Mouse (Mus musculus): ENCODE measurements around the gene Nucks1.

Gene Nucks1

GRCm38 (mm10) chr1:131965818-131966217, 55.5 kb downstream of the Nucks1 start:
- no peak for DNase-seq (ENCODE audit: low read depth, low spot score)

GRCm38 (mm10) chr1:131967336-131967735, 57.0 kb downstream of the Nucks1 start:
- DNase-seq (ENCODE audit: low read depth, low spot score) = no peak

GRCm38 (mm10) chr1:131968556-131968955, 58.2 kb downstream of the Nucks1 start:
- no peak for DNase-seq (ENCODE audit: low read depth, low spot score)

- no peak for DNase-seq (ENCODE audit: low read depth, low spot score)
Observed at GRCm38 (mm10) chr1:131968983-131969382, 58.6 kb downstream of the Nucks1 start.

DNA sequence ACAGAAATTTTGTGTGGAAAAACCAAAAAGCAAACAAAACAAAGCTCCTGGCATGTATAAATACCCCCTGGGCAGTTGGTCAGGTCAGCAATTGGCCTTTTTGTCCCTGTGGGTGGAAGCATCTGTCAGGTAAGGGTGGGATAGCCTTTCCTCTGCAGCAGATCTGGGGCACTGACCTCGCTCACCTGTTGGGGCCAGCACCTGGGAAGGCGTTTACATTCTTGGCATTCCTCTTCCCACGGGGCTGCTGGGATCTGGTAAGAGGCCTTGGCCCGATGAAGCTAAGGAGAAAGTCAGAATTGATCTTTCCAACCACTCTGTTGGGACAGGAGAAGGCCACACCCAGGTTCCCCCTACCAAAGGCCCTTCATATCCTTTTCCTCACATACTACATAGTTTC, 59.5 kb downstream of the Nucks1 start:
- DNase-seq (ENCODE audit: low read depth, low spot score) = no peak

DNA sequence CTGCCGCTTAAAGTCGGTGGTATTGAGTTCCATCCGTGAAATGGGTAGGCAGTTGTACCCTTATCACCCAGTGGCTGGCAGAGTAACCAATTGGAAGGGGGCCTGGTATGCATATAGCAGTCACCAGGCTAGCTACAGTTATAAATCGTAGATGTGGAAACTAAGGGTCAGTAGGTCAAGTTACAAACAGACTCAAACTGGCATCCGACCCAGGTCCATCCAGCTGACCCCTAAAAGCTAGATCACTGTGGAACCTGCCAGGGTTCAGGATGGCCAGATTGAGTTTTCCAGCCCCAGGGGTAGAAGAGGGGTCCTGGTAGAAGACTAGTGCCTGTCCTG, 60.0 kb downstream of the Nucks1 start:
- no peak for DNase-seq (ENCODE audit: low read depth, low spot score)

- DNase-seq (ENCODE audit: low read depth, low spot score) = no peak
Observed at GRCm38 (mm10) chr1:131970661-131971520, 60.6 kb downstream of the Nucks1 start.

- DNase-seq (ENCODE audit: low read depth, low spot score) = no peak
Observed at GRCm38 (mm10) chr1:131971771-131972497, 61.6 kb downstream of the Nucks1 start.

DNA sequence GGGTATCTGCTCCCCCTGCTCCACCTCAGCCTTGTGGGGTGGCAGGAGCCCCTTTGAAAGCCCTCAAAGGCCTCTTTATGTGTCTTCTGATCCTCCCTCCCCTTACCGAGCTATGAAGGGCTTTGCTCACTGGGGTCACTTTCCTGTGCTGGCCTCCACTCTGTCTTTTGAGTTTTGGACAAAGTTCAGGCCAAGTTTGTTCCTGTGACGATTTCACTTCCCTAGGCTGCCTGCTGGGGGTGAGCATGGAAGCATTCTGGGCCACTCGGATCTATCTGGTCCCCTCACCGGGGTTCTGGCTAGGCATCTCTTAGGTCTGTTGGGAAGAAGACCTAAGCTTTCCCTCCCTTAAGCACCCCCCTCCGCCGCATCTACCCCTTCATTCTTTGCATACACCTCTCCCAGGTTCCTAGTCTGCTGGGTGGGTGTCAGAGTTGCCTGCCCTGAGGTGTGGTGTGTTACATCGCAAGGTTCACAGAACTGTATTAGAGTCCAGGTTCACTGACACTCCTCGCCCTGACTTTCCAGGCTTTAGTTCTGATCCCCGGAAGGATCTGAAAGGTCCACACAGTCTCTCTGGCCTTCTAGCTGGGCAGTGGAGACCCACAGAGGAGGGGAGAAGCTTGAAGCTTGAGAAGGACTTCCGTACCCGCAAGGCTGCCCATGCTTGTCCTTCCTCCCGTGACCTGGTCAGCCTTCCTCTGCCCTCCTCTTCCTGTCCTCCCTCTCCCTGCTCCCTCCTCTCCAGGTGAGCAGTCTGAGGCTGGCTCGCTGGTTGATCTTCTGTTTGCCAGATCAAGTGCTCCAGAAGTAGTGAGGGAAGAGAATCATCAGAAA, 62.4 kb downstream of the Nucks1 start:
- no peak for DNase-seq (ENCODE audit: low read depth, low spot score)

DNA sequence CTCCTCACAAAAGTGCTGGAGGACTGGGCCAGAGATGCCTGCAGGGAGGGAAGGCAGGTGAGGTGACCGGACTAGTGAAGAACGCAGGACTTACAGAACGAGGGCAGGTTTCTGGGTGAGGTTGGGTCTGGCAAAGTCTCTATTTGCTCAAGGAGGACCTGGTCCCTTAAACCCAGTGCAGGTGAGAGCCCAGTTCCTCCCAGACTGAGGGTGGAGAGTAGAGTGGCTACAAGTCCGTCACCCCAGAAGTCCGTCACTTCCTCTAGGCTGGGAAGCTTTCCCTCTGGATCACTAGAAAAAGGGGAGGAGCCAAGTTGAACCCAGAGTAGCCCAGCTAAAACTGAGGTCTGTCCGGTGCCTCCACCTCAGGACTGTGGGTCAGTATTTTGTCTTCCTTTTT, 63.7 kb downstream of the Nucks1 start:
- no peak for DNase-seq (ENCODE audit: low read depth, low spot score)

DNA sequence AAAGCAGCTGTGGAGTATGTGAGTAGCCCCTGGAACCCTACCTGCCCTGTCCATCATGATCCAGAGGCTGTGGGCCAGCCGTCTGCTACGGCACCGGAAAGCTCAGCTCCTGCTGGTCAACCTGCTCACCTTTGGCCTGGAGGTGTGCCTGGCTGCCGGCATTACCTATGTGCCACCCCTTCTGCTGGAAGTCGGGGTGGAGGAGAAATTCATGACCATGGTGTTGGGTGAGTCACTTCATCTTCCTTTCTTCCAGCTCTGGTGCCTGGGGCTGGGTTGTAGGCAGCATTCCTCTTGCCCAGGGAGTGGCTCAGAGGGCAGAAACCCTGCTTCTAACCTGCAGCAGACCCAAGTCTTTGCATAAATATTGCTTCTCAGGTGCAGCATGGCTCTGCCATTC, 66.6 kb downstream of the Nucks1 start:
- DNase-seq (ENCODE audit: low read depth, low spot score) = no peak

DNA sequence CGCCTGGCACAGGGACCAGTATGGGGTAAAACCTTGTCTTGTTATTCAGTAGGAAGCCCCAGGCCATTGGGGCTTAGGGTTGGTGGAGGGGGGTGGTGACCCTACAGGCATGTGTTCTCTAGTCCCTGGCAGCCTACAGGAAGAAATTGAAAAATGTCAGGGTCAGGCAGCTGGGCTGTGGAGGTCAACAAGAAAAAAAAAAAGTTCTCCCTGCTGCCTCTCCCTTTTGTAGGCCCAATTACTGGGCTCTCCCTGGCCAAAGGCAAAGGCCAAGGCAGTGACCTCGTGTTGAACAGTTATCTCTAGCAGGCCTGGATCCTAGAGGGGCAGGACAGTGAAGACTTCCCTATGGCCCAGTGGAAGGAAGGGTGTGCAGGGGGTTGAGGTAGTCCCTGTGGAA, 70.1 kb downstream of the Nucks1 start:
- no peak for DNase-seq (ENCODE audit: low read depth, low spot score)

DNA sequence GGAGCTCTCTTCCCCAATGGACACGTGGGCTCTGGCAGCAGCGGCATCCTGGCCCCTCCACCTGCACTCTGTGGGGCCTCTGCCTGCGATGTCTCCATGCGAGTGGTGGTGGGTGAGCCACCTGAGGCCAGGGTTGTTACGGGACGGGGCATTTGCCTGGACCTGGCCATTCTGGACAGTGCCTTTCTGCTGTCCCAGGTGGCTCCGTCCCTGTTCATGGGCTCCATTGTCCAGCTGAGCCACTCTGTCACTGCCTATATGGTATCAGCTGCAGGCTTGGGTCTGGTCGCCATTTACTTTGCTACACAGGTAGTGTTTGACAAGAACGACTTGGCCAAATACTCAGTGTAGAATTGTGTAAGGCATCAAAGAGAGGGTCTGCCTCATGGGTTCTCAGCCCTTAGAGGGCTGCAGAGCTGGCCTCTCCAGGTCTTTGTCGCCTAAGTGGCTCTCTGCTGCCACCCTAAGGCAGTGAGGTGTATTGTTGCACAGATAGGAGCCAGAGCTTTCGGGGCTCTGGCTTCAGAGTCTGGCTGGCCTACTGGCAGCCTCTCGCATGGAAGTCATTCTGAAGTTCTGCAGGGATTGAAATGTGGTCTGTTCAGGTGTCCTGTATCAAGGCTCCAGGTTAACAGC, 71.2 kb downstream of the Nucks1 start:
- peak; percentile 75 for DNase-seq (ENCODE audit: low read depth, low spot score)

DNA sequence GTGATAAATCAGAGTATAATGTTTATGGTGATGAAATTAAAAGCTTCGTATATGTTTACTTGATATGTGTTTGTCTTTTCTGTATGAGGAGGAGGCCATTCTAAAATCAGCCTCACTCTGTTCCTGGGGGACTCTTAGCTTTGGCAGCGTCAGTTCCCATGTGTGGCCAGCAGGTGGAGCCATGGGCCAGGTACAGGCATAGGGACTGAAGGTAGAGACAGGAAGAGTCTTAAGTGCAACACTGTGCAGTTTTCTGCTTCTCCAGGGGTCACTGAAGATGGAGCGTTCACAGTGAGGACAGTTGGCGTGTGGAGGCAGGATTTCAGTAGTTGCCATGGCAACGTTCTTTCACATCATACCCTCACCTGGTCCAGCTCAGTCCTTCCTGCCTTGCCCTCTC, 72.6 kb downstream of the Nucks1 start:
- peak; percentile 83 for DNase-seq (ENCODE audit: low read depth, low spot score)

GRCm38 (mm10) chr1:131983806-131984205, 73.5 kb downstream of the Nucks1 start:
- DNase-seq (ENCODE audit: low read depth, low spot score) = no peak

Measured in brain, adult 2 months (tissue).